Mouse (Mus musculus): Measurements from ENCODE around the gene Ski.
A peak's percentile ranks its signal among the peaks of the same experiment; 100 is the strongest.

Gene Ski

DNA sequence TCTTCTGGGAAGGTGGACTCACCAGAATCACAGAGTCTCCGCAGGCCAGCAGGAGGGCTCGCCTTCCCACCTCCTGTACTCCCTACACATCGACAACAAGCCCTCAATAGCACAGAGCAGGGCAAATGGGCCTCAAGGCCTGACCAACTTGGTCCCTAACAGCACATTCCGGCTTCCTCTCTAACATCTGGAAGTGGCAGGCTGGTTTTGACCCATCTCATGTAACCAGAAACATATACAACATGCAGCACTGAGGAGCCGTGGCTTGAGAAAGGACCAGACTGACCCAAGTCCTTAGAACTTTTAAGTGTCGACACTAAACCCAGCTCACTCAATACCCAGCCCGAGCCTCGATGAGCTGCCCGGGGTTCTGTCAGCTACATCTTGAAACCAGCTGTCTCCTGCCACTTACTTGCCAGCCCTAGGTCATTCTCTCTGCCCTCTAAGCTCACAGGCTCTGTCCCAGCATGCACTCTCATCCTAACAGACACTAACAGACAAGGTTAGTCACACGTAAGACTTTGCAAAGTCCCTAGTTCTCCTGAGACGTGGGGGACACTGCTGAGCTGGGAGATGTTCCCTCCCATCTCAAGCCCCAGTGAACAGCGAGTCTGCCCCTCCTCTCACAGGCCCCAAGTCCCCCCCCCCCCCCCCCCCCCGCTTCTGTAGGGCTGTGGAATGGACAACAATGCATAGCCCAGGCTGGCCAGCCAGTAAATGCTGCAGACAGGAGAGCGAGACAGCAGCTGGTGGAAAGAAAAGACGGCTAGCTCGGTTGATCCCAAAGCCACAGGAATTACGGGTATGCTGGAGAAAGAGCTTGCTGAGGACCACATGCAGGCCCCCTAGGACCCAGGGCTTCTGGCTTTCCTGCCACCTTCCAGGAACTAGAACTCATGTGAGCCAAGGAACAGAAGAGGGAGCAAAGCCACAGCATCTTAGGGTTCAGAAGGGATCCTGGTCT is 48.3 kb downstream of the Ski start:
- no peak for DNase-seq

DNA sequence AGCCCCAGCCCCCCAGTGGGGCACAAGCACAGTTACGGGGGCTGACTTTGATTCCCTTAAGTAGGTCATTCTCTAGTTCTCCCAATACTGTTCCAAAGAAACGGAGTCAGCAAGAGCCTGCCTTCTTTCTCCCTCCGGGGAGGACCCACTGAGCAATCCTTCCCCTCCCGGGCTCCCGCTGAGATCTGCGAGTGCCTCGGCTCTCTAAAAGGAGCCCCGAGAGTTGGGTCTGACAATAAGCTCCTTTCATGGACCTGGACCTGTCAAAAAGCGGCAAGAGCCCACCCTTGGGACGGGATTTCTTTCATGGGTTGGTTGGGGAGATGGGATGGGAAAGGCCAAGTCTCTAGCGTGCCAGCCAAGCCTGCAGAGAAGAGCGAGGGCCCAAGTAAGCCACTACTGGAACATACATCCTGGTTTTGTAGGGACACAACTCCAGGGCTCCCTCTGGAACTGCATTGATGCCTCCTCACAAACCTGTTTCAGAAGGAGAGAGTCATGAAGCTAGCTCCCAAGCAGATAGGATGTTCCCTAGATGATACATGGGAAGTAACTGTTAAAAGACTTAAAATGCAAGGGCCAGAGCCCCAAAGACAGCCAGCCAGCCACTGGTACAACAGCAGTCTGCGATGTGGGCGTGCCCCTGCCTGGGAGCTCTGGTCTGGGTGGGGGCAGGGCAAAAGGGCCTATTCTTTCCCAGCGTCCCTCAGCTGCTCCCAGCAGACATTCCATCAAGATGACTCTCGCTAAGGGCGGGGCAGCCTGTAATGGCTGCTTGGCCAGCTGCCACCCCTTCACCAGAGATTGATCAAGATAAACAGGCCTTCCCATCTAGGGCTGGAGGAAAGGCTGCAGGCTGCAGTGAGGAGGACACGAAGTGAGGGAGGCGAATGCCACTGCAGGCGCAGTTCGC is 49.2 kb downstream of the Ski start:
- peak; percentile 97 to 99 for DNase-seq

DNA sequence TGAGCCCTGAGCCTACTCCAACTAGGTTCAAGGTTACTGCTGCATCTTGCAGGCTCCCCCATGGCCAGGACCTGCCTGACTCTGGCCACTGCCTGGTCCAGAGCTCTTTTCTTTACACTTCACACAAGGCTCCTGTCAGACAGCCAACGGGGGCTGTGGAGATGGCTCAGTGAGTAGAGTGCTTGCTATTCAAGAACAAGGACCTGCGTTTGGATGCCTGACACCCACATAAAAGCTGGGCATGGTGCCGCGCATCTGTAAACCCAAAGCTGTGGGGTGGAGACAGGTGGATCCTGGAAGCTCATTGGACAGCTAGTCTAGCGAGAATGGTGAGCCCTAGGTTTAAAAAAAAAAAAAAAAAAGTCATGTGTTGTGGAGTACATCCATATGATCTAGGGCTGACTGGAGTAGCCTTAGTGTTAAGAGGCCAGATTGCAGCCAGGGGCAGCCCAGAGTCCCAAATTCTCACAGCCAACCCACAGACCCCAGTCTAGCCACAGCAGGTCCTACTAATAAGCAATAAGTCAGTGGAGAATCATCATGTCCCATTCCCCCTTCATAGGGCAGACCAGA is 50.3 kb downstream of the Ski start:
- DNase-seq = no peak

DNA sequence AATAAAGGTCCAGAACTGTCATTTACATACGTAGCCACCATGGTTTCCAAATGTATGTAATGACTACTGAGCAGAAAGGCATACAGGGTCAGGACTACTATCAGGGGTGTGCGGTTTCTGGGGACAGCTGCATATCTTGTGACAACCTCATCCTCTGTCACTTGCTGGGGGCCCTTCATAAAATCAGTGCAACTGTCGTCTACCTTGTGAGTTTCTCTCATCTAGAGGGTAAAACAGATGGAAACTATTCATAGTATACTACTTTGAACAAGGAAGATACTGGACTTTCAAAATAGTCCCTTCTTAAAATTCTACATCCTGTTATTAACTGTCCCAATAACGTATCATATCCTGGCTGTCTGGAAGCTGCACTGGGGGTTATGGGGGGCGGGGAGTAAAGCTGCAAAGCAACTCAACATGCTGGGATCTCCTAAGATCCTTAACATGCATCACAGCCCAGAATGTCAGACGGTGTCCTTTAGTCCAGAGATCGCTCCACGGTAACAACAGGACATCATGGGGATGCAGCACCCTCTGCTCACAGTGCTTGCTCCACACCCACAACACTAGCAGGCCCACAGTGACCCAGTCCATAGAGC is 51.7 kb downstream of the Ski start:
- no peak for DNase-seq

DNA sequence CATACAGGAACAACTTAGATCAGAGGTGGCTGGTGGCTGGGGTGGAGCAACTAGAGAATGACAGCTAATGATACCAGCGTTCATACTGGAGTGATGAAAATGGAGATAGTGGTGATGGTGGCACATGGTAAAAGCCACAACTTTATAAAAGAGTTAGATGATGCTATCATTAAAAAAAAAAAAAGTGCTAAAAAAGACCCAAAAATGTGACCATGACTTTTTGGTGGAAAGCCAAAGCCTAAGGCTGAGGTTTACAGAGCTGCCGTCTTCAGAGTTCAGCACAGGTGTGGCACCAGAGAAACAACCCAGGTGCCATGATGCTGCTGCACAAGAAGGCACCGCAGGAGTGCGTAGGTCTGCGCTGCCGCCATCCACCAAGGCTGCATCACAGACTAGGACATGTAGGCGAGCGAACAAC is 53.5 kb downstream of the Ski start:
- DNase-seq = no peak

DNA sequence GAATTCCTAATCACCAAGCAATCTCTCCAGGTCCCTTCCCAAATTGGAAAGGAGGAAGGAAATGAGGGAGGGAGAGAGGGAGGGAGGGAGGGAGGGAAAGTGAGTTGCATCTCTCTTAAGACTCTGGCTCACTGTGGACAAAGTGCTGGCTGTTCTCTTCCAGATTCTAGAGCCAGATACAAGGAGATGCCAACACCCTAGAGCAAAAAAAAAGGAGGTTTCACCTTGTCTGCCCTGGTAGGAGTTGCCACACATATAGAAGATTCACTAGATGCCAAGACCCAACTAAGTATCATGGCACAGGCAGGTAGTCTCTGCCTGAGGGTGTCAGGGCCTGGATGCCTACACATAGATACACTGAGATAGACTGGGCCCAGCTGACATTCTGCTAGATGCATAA is 56.5 kb downstream of the Ski start:
- no peak for DNase-seq

DNA sequence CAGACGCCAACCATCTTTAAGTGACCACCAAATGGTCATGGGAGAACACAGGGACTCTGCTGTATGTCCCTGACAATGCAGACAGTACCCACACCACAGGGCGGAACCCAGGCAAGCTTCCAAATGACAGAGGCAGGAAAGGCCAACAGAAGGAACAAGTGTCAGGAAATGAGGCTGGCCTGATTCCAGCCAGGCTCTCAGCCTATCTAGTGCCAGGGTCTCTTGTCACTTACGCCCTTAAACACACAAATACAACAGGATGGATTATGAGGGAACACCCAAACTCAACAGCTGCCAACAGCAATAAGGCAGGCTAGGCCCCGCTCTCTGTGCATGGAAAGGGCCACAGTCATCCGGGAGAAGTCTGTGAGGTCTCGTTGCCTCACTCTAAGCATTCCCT is 57.8 kb downstream of the Ski start:
- DNase-seq = peak; percentile 91 to 95

DNA sequence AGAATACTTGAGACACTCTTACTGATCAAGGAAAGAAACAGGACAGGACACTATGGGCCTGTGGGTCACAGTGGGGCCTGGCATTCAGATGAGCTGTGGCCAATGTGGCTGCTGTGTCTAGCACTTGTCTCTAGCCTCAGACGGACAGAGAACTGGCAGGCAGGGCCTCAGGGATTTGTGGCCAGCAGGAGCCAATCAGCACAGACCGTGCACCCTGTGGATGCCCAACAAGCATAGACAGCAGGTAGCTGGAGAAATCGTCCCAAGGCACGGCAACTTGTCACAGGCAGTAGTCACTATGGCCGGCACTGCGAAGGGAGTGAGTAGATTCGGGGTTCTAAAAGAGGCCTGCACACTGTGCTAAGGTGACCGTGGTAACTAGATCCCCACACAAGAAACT is 58.7 kb downstream of the Ski start:
- DNase-seq = no peak

DNA sequence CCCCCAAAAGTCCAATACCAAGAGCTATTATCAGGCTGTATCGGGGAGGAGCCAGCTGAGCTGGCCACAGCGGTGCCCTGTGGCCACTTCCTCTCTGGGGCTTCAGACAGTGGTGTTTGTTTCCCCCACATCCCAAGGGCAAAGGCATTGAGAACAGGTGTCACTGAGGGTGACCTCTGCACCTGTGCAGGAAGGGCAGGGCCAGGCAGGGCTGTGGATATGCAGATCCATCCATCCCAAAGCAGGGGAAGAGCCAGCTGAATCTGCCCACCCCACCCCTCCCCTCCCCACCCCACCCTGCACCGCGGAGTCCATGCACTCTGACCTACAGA is 59.1 kb downstream of the Ski start:
- DNase-seq = no peak

DNA sequence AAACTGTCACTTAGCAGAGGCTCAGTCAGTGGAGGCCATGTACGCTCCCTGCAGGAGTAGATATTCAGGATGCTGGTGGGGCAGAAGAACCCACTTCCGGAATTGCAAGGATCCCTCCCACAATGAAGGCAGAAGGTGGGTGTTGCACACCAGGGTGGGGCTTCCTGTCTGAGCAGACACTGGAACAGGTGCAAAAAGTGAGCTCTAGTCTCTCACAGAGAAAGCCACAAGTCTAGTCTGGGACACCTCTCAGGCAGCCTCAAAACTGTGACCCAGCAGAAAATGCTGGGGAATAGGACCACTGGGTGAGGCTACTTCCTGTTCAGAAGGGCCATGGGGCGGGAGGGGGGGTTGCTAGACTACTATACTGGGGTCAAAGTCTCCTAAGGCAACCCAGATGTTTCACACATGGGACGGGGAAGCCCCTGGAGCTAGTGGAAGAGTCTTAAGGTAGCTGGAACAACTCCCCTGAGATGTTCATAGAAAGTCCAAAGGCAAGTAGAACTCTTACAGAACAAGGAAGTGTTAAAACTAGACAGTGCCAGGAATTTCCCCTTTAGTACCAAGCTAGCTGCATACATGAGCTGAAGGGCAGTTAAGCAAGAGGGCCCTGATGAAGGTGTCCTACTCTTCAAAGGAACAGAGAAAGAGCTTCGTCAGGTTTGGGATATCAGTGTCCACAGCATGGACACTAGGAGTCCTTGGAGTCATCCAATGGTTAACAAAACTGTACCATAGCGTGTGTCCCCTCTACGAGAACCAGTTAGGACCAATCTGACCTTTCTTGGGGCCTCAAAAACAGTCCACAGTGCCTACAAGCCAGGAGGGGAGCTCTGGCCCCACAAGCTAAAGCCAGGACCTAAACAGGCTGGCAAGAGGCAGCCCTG is 59.7 kb downstream of the Ski start:
- peak in 1 of 2 experiments; percentile 50 for DNase-seq

DNA sequence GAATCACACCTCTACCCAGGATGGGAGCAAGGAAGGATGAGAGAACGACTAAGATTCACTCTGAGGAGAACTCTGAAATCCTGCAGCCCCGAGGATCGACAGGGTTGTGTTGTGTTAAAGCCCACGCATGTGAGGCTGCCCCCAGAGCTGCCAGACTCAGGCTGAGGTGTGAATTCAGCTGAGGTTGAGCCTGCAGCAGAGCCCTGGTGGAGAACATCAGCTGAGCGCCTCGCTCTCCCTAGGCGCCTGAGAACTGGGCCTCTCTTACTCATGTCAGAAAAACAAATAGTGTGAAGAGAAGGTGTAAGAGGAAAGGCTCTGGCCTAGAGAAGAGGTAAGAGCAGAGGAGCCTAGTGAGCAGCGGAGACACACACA is 63.9 kb downstream of the Ski start:
- DNase-seq = no peak

DNA sequence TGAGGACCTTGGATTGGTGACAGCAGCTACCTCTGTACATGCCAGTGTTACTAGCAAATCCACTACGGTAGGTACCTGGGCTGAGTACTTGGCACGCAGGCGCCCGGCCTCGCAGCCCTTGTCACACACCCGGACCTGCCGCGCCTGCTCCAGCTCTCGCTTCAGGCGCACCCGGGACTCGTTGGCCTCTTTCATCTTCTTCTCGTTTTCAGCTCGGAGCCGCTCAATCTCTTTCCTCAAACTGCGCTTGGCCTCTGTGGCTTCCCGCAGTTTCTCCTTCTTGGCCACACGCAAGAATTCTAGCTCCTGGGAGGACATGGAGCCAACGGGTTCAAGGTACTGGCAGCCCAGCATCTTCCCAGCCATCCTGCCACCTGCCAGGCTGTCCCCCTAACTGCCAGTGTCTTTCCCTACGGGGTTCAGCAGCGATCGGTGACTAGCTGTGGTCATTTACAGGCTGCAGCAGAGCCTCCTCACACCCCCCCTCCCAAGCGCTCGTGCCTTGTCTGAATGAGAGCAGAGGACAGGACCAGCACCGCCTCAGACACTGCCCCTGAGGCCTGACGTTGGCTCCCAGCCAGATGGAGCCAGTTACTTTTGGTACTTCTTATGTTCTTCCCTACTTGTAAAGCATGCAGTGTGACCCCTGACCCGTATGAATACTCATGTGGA is 64.4 kb downstream of the Ski start:
- no peak for DNase-seq

DNA sequence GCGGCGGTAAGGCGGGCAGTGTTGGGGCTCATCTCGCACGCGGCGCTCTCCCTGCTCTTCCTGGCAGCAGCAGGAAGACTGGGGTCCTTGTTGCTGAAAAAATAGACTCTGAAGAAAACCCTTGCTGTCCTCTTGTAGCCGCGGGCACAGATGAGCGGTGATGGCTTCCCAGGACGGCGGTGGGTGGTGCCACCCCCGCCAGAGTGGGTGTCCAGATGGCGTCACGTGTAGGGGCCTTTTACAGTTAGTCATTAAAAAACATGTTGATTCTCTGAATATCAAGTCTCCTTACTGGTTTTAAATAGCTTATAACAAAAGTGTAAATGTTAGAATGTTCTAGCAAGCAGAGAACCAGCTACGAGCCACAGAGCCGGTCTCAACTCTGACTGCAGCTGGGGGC is 65.7 kb downstream of the Ski start:
- no peak for DNase-seq

DNA sequence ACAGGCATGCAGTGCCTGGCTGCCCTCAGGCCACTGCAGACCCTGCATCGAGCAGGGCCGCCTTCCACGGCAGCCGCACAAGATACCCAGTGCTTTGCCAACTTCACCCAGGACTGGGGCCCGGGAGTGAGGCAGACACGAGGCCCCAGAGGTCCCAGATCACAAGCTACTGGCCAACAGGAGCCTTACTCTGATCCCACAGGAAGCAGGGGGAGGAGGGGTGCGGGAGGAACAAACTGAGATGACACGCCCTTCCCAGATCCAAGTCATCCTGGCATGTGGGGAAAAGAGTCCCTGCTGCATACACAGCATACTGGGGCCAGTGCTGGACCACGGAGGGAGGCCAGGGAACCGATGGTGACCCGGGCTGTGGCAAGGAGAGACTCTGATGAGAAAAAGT is 67.4 kb downstream of the Ski start:
- peak; percentile 67 to 81 for DNase-seq

DNA sequence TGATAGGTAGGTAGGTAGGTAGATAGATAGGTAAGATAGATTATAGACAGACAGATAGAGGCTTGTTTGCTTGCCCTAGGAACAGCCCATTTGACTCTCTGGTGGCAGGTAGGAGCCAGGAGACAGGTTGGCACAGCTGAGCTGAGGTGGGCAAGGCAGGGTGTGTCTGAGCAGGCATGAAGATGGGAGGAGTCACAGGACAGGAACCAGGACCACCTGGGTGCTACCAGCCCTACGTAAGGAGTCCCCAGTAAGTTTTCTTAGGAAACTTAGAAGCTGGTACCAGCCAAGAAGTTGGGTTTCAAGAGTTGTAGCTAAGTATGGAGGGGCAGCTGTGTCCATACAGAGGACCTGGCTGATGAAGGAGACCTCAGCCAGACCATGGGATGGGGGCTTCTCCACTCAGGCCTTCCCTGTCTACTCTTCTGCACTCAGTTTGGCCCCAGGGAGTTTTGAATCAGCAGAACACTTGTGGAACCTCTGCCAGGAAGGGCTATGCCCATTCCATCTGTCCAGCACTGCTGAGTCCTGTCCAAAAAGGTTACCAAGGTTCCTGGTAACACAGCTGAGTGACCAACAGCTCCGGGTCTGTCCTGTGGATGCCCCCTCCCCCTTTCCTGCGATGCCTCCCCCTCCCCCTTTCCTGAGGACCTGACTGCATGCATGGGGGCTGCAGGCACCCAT is 68.9 kb downstream of the Ski start:
- no peak for DNase-seq

DNA sequence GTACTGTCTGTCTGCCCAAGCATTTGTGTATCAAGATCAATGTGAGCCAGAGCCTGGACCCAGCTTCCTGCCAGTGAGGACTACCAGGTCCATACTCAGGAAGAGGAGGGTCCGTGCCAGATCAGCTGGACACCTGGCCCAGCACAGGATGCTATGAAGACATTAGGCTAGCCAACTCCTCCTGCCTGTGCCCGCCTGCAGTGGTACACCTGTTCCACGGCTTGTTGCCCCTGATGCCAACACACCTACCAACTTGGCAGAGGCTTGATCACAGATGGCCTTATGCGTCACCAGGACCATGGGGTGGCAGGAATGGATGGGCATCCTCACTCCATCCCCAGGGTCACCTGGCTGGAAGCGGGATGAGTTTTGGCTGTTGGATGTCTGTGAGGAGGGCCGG is 69.9 kb downstream of the Ski start:
- no peak for DNase-seq

DNA sequence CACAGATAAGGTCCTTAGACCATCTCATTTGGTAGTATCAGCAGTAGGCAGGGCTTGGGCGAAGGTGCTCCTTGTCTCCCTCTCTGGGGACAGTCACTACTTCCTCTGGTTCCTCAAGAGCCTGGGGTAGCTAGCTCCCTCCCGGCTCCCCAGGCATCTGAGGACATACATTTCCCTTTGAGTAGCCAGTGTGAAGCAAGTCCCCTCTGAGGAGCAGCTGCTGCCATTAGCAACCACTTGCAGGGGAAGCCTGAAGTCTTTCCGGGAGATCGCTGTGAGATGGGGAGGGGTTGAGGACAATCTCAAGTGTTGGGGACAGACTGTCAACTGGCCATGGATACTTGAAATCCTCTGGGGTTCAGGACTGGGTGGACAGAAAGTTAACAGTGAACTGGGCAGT is 70.5 kb downstream of the Ski start:
- peak in 1 of 2 experiments; percentile 55 for DNase-seq

DNA sequence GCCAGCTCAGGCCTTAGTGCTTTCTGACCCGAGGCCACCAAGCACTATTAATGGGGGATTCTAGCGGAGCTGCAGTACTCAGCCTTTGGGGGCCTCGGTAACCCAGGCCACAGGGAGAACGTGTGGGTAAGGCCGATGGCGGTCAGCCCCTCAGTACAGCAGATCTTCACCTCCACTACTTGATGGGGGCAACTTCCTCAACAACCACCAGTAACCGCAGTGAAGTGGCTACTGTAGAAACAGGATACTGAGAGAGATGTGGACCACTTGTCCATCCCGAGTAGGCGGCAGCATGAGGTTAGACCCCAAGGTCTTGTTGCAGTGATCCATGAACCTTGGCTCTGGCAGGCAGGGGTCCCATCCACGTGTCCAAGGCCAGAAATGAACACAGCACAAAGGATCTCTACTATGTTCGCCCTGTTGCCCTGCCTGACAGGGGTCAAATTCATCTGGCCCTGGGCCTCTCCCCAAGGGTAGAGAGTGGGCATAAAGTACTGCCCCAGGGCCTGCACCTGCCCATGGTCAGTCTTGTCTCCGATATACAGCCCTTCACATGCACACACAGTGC is 71.1 kb downstream of the Ski start:
- no peak for DNase-seq

DNA sequence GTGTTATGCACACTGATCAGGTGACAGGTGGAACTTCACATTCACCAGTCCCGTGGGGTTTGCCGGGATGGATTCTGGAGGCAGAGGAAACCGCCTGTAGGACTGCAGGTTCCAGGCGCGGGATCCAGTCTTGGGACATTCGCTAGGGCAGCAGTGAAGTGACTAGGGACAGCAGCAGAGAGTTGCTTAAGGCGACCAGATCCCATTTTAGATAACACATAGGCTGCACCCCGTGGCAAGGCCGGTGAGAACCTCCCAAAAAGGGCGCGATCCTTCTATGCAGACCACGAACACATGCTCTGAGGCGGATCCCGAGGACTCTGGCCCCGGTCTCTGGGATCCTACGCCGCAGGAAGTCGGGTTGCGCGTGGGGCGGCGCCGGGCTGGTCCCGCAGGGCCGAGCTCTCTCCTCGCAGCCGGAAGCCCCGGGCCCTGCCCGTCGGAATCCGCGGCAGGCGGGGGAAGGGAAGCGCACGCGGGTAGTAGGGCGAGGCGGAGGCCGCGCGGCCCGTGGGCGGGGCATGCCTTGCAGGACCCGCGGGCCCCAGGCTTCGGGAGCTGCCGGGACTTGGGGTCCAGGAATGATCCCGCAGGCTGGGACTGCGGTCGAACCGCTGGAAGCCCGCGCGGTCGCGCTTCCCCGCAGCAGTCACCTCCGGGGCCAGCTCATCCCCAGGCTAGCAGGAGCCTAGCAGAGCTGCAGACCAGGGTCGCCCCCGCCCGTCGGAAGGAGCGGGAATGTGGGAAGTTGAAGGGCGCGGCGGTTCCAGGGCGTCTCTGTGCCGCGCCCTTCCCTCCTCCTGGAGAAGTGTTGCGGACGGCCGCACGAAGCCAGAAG is 71.9 kb downstream of the Ski start:
- DNase-seq = peak; percentile 93 to 95

DNA sequence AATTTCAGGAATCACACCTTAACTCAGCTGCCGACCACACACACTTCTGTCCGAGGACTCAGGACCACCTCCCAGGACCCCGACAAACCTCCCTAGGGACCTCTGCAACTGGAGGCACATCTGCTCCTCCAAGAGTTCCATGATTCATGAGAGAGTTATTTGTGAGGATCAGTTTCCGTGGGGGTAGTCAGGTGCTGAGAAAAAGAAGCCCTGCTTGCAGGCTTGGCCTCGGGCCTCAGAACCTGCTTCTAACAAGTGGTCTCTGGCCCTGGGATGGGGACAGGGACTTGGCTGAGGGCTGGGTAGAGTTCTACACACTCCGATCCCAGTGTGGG is 72.5 kb downstream of the Ski start:
- no peak for DNase-seq

Data from lung, adult 18-20 months (tissue).